Mouse (Mus musculus) liver, embryonic 15.5 days (tissue): Measurements from ENCODE around the gene Ssh2. TPM values are rescaled to one million over a fixed set of nuclear protein-coding genes. Genes with fewer than 3 reads are reported as not detected.
A peak's percentile ranks its signal among the peaks of the same experiment; 100 is the strongest.

ENCODE experiments used
- ATAC-seq: fragments of 200-750 bp; cut with Nextera tagmentation; 2 replicates; pipeline ENCODE4 v1.8.0; 2017; ENCODE audit warnings: moderate number of reproducible peaks, mild to moderate bottlenecking, moderate library complexity; ENCODE audit not compliant: insufficient read depth
- H3K27ac ChIP-seq: fragments of 300-500 bp; sonication (generic); replicated peaks from 2 replicates; pipeline ENCODE4 v1.5.1; 2015; ENCODE audit warnings: mild to moderate bottlenecking, inconsistent platforms
- H3K27me3 ChIP-seq: fragments of 300-500 bp; sonication (generic); 2 replicates; pipeline ENCODE4 v1.6.1; 2015; ENCODE audit warnings: mild to moderate bottlenecking, inconsistent platforms
- H3K36me3 ChIP-seq: fragments of 300-500 bp; sonication (generic); replicated peaks from 2 replicates; pipeline ENCODE4 v1.6.1; 2015; ENCODE audit warnings: moderate library complexity, mild to moderate bottlenecking, inconsistent platforms
- H3K4me1 ChIP-seq: fragments of 300-500 bp; sonication (generic); replicated peaks from 2 replicates; pipeline ENCODE4 v1.6.1; 2015; ENCODE audit warnings: inconsistent platforms
- H3K4me2 ChIP-seq: fragments of 300-500 bp; sonication (generic); 2 replicates; pipeline ENCODE4 v1.6.1; 2015; ENCODE audit warnings: moderate library complexity, mild to moderate bottlenecking, inconsistent platforms
- H3K4me3 ChIP-seq: fragments of 300-500 bp; sonication (generic); replicated peaks from 2 replicates; pipeline ENCODE4 v1.5.1; 2015; ENCODE audit warnings: mild to moderate bottlenecking, inconsistent platforms
- H3K9ac ChIP-seq: fragments of 300-500 bp; sonication (generic); 2 replicates; pipeline ENCODE4 v1.6.1; 2015; ENCODE audit warnings: moderate library complexity, mild to moderate bottlenecking, inconsistent platforms
- H3K9me3 ChIP-seq: fragments of 300-500 bp; sonication (generic); replicated peaks from 2 replicates; pipeline ENCODE4 v1.6.1; 2016; ENCODE audit warnings: inconsistent platforms
- WGBS: fragments of 180-500 bp; shearing (Covaris S2); methylation state at CpG from one replicate; pipeline ENCODE4 v1.1.7; 2015; ENCODE audit warnings: mixed read lengths; ENCODE audit not compliant: insufficient replicate concordance; 5-methylcytosine and 5-hydroxymethylcytosine counted together
- polyA plus RNA-seq: library from polyadenylated mRNA; unstranded; fragments of >200 nt; fragmentation: Nextera tagmentation; extraction: Ambion mirVana; gene quantifications from 2 replicates; pipeline ENCODE4 v1.2.1, GENCODE M21; 2015

Ssh2 gene
- polyA plus RNA-seq, 1 experiment from 2014 or later, result 3.9 TPM

- Histone ChIP-seq H3K4me1 (peaks cover 16% of the 10 kb centered on the region), H3K4me2 (no peak overlapping the region), H3K27ac (no peak overlapping the region), H3K9me3 (no peaks in the 10 kb centered on the region), H3K36me3 (peaks cover 12% of the 10 kb centered on the region; the same call in 1 of the 2 replicates), H3K27me3 (no peaks in the 10 kb centered on the region), H3K4me3 (no peak overlapping the region), H3K9ac (no peak overlapping the region)
- WGBS, result 19% methylated on average over 6 of the region's 6 CpGs
- peak; percentile 34; the same call in 1 of the 2 replicates for ATAC-seq
These were observed 193.8 kb downstream of the Ssh2 start for GRCm38 (mm10) chr11:77409879-77410278.

GRCm38 (mm10) chr11:77411284-77411683 lies 195.2 kb downstream of the Ssh2 start:
- peaks cover 17% of the 10 kb centered on the region for H3K4me1 ChIP-seq
- no peak overlapping the region for H3K4me3 ChIP-seq
- H3K27ac ChIP-seq, result no peak overlapping the region
- H3K9ac ChIP-seq, result no peak overlapping the region
- H3K36me3 ChIP-seq, result peaks cover 12% of the 10 kb centered on the region; the same call in 1 of the 2 replicates
- no peaks in the 10 kb centered on the region for H3K9me3 ChIP-seq
- H3K27me3 ChIP-seq, result no peaks in the 10 kb centered on the region
- H3K4me2 ChIP-seq, result no peak overlapping the region
- ATAC-seq, result no peak

GRCm38 (mm10) chr11:77414141-77414839 lies 198.2 kb downstream of the Ssh2 start:
- Histone ChIP-seq H3K9me3 (no peaks in the 10 kb centered on the region), H3K4me1 (peaks cover 17% of the 10 kb centered on the region), H3K9ac (no peak overlapping the region), H3K27ac (no peak overlapping the region; the same call in 1 of the 2 replicates), H3K27me3 (no peaks in the 10 kb centered on the region), H3K4me2 (no peak overlapping the region), H3K36me3 (0 out of 2 replicates have a peak, but pooled peaks cover 1% of the 10 kb centered on the region), H3K4me3 (no peak overlapping the region)
- no peak for ATAC-seq
- 51% methylated on average over 2 of the region's 2 CpGs for WGBS

- H3K27me3 ChIP-seq, result no peaks in the 10 kb centered on the region
- no peak overlapping the region for H3K27ac ChIP-seq
- 66% methylated on average over 4 of the region's 4 CpGs for WGBS
- no peak overlapping the region for H3K4me2 ChIP-seq
- H3K9ac ChIP-seq, result no peak overlapping the region
- ATAC-seq, result no peak
- H3K4me1 ChIP-seq, result peaks cover 9% of the 10 kb centered on the region
- H3K9me3 ChIP-seq, result no peaks in the 10 kb centered on the region
- 0 out of 2 replicates have a peak, but pooled peaks cover 3% of the 10 kb centered on the region for H3K36me3 ChIP-seq
- H3K4me3 ChIP-seq, result no peak overlapping the region
These were observed 200.3 kb downstream of the Ssh2 start for GRCm38 (mm10) chr11:77416212-77417000.

- H3K4me2 ChIP-seq, result no peak overlapping the region
- H3K4me1 ChIP-seq, result peaks cover 20% of the 10 kb centered on the region
- H3K27ac ChIP-seq, result no peak overlapping the region
- H3K9ac ChIP-seq, result no peak overlapping the region
- peaks cover 10% of the 10 kb centered on the region; the same call in 1 of the 2 replicates for H3K36me3 ChIP-seq
- H3K9me3 ChIP-seq, result no peaks in the 10 kb centered on the region
- no peak overlapping the region for H3K4me3 ChIP-seq
- no peaks in the 10 kb centered on the region for H3K27me3 ChIP-seq
- ATAC-seq, result no peak
- 82% methylated on average over 4 of the region's 4 CpGs for WGBS
These were observed 201.9 kb downstream of the Ssh2 start for GRCm38 (mm10) chr11:77418021-77418420.

GRCm38 (mm10) chr11:77423175-77423859 lies 207.2 kb downstream of the Ssh2 start:
- Histone ChIP-seq H3K27me3 (no peaks in the 10 kb centered on the region), H3K4me3 (no peak overlapping the region), H3K27ac (peak overlapping the region; percentile 81), H3K9ac (no peak overlapping the region), H3K36me3 (peaks cover 28% of the 10 kb centered on the region), H3K9me3 (no peaks in the 10 kb centered on the region), H3K4me2 (peak overlapping the region; percentile 35), H3K4me1 (peaks cover 25% of the 10 kb centered on the region)
- peak; percentile 100 for ATAC-seq
- 15% methylated on average over 4 of the region's 4 CpGs for WGBS

GRCm38 (mm10) chr11:77428446-77428845 lies 212.4 kb downstream of the Ssh2 start:
- H3K27me3 ChIP-seq, result no peaks in the 10 kb centered on the region
- H3K9ac ChIP-seq, result no peak overlapping the region
- no peak overlapping the region for H3K4me2 ChIP-seq
- H3K36me3 ChIP-seq, result peaks cover 23% of the 10 kb centered on the region
- no peak for ATAC-seq
- WGBS, result 77% methylated on average over 1 of the region's 1 CpGs
- no peak overlapping the region for H3K27ac ChIP-seq
- H3K9me3 ChIP-seq, result no peaks in the 10 kb centered on the region
- no peak overlapping the region for H3K4me3 ChIP-seq
- peaks cover 10% of the 10 kb centered on the region for H3K4me1 ChIP-seq

- H3K36me3 ChIP-seq, result peaks cover 14% of the 10 kb centered on the region; the same call in 1 of the 2 replicates
- no peak overlapping the region for H3K27ac ChIP-seq
- 80% methylated on average over 2 of the region's 2 CpGs for WGBS
- no peak for ATAC-seq
- no peaks in the 10 kb centered on the region for H3K9me3 ChIP-seq
- H3K4me1 ChIP-seq, result no peaks in the 10 kb centered on the region
- no peaks in the 10 kb centered on the region for H3K27me3 ChIP-seq
- no peak overlapping the region for H3K4me3 ChIP-seq
- H3K9ac ChIP-seq, result no peak overlapping the region
- no peak overlapping the region for H3K4me2 ChIP-seq
These were observed 220.9 kb downstream of the Ssh2 start for GRCm38 (mm10) chr11:77437026-77437425.

- no peak for ATAC-seq
- no peak overlapping the region for H3K9ac ChIP-seq
- H3K4me1 ChIP-seq, result peaks cover 10% of the 10 kb centered on the region; the same call in 1 of the 2 replicates
- no peaks in the 10 kb centered on the region for H3K9me3 ChIP-seq
- H3K27ac ChIP-seq, result no peak overlapping the region
- no peak overlapping the region for H3K4me3 ChIP-seq
- H3K36me3 ChIP-seq, result peaks cover 16% of the 10 kb centered on the region
- H3K4me2 ChIP-seq, result no peak overlapping the region
- no peaks in the 10 kb centered on the region for H3K27me3 ChIP-seq
- 74% methylated on average over 9 of the region's 9 CpGs for WGBS
These were observed 224.0 kb downstream of the Ssh2 start for GRCm38 (mm10) chr11:77440081-77440480.

GRCm38 (mm10) chr11:77441020-77441419 lies 224.9 kb downstream of the Ssh2 start:
- no peak overlapping the region for H3K27ac ChIP-seq
- H3K9me3 ChIP-seq, result no peaks in the 10 kb centered on the region
- H3K4me3 ChIP-seq, result no peak overlapping the region
- peaks cover 14% of the 10 kb centered on the region for H3K4me1 ChIP-seq
- H3K9ac ChIP-seq, result no peak overlapping the region
- H3K4me2 ChIP-seq, result no peak overlapping the region
- H3K27me3 ChIP-seq, result no peaks in the 10 kb centered on the region
- peaks cover 16% of the 10 kb centered on the region for H3K36me3 ChIP-seq
- 64% methylated on average over 8 of the region's 8 CpGs for WGBS
- no peak for ATAC-seq
